Comparison of ENCODE assay signal across 26 mouse cellular contexts in genomic region chr14:91027054-91027453, GRCm38 (mm10).
"Had no signal": no experiment of that assay in that cellular context is flagged by ENCODE, and none has a peak within 500 bp of the region (broad histone marks: within the 10 kb centered on the region; RNA-seq: fewer than 3 reads in every experiment).

No protein-coding gene starts in this region.

- DNase-seq: cerebellum, adult 9-11 months; cerebellum, postnatal 10 days; cerebellum, postnatal 14 days; cerebellum, postnatal 25 days; cerebellum, postnatal 36 days; embryo, embryonic 11 days; forebrain, postnatal 0 days; gastrocnemius, adult 2 months; gastrocnemius, postnatal 10 days; gastrocnemius, postnatal 14 days; gastrocnemius, postnatal 25 days; gastrocnemius, postnatal 36 days; heart, adult 11 months; heart, adult 18-20 months; heart, adult 2 months had no signal

- H3K27ac ChIP-seq: embryonic facial prominence, embryonic 10.5 days; embryonic facial prominence, embryonic 12.5 days; embryonic facial prominence, embryonic 13.5 days; embryonic facial prominence, embryonic 15.5 days; forebrain, embryonic 10.5 days; forebrain, embryonic 12.5 days; forebrain, embryonic 13.5 days; forebrain, embryonic 15.5 days; gastrocnemius, adult 2 months; heart, adult 2 months had no signal

- H3K4me1 ChIP-seq: embryonic facial prominence, embryonic 10.5 days; embryonic facial prominence, embryonic 12.5 days; embryonic facial prominence, embryonic 13.5 days; embryonic facial prominence, embryonic 15.5 days; forebrain, embryonic 10.5 days; forebrain, embryonic 12.5 days; forebrain, embryonic 13.5 days; forebrain, embryonic 15.5 days had no signal

- H3K27me3 ChIP-seq: embryonic facial prominence, embryonic 12.5 days; embryonic facial prominence, embryonic 13.5 days; embryonic facial prominence, embryonic 15.5 days; forebrain, embryonic 12.5 days; forebrain, embryonic 13.5 days; forebrain, embryonic 15.5 days had no signal

- ATAC-seq: forebrain, embryonic 13.5 days; forebrain, embryonic 14.5 days; forebrain, embryonic 15.5 days; forebrain, embryonic 16.5 days; forebrain, postnatal 0 days had no signal

- H3K9me3 ChIP-seq: embryonic facial prominence, embryonic 10.5 days; embryonic facial prominence, embryonic 12.5 days; embryonic facial prominence, embryonic 13.5 days; embryonic facial prominence, embryonic 15.5 days; forebrain, embryonic 10.5 days; forebrain, embryonic 12.5 days; forebrain, embryonic 13.5 days; forebrain, embryonic 15.5 days had no signal

- H3K36me3 ChIP-seq: embryonic facial prominence, embryonic 10.5 days; embryonic facial prominence, embryonic 12.5 days; embryonic facial prominence, embryonic 13.5 days; embryonic facial prominence, embryonic 15.5 days; forebrain, embryonic 10.5 days; forebrain, embryonic 12.5 days; forebrain, embryonic 15.5 days had no signal

- H3K4me3 ChIP-seq: embryonic facial prominence, embryonic 10.5 days; embryonic facial prominence, embryonic 12.5 days; embryonic facial prominence, embryonic 13.5 days; embryonic facial prominence, embryonic 15.5 days; erythroblast, embryonic 14.5 days; forebrain, embryonic 10.5 days; forebrain, embryonic 12.5 days; forebrain, embryonic 13.5 days; forebrain, embryonic 15.5 days; gastrocnemius, adult 2 months; heart, adult 2 months had no signal

- H3K9ac ChIP-seq: embryonic facial prominence, embryonic 12.5 days; embryonic facial prominence, embryonic 13.5 days; embryonic facial prominence, embryonic 15.5 days; forebrain, embryonic 12.5 days; forebrain, embryonic 13.5 days; forebrain, embryonic 15.5 days; forebrain, postnatal 0 days had no signal

- H3K4me2 ChIP-seq: embryonic facial prominence, embryonic 12.5 days; embryonic facial prominence, embryonic 13.5 days; embryonic facial prominence, embryonic 15.5 days; forebrain, embryonic 12.5 days; forebrain, embryonic 13.5 days; forebrain, embryonic 15.5 days had no signal
